Mouse (Mus musculus) ES-CJ7 (cell line): ENCODE data around the gene Kndc1.

Experiments
- DNase-seq: peaks from one replicate; pipeline ENCODE4 v3.0.0; 2011; ENCODE audit warnings: low read depth, low spot score

Kndc1 gene

GRCm38 (mm10) chr7:139905261-139905660 lies 10.8 kb downstream of the Kndc1 start:
- DNase-seq: no peak

- DNase-seq: peak; percentile 76
These were observed 11.2 kb downstream of the Kndc1 start for GRCm38 (mm10) chr7:139905661-139906060.

- DNase-seq: no peak
These were observed 13.7 kb downstream of the Kndc1 start for GRCm38 (mm10) chr7:139908176-139908575.

GRCm38 (mm10) chr7:139909469-139909868 lies 15.0 kb downstream of the Kndc1 start:
- no peak for DNase-seq

GRCm38 (mm10) chr7:139910204-139910835 lies 15.8 kb downstream of the Kndc1 start:
- no peak for DNase-seq

- peak; percentile 69 for DNase-seq
These were observed 19.9 kb downstream of the Kndc1 start for GRCm38 (mm10) chr7:139914141-139915047.

- DNase-seq: peak; percentile 95
These were observed 21.3 kb downstream of the Kndc1 start for GRCm38 (mm10) chr7:139915646-139916257.

- DNase-seq: peak; percentile 61
These were observed 21.8 kb downstream of the Kndc1 start for GRCm38 (mm10) chr7:139916345-139916744.

GRCm38 (mm10) chr7:139918262-139918661 lies 23.8 kb downstream of the Kndc1 start:
- DNase-seq: no peak

- DNase-seq: peak; percentile 68
These were observed 36.2 kb downstream of the Kndc1 start for GRCm38 (mm10) chr7:139930732-139931131.

GRCm38 (mm10) chr7:139936705-139937104 lies 42.2 kb downstream of the Kndc1 start:
- no peak for DNase-seq

- no peak for DNase-seq
These were observed 42.6 kb downstream of the Kndc1 start for GRCm38 (mm10) chr7:139937138-139937537.

GRCm38 (mm10) chr7:139937810-139938209 lies 43.3 kb downstream of the Kndc1 start:
- DNase-seq: peak; percentile 40

GRCm38 (mm10) chr7:139940476-139941209 lies 46.1 kb downstream of the Kndc1 start:
- DNase-seq: peak; percentile 82

- DNase-seq: peak; percentile 96
These were observed 49.3 kb downstream of the Kndc1 start, which contains the start of gene Utf1 for GRCm38 (mm10) chr7:139943674-139944281. Gene Utf1 (plus strand): TSS chr7:139943789.

- DNase-seq: peak; percentile 59
These were observed 50.1 kb downstream of the Kndc1 start for GRCm38 (mm10) chr7:139944291-139945240.

GRCm38 (mm10) chr7:139945516-139945915 lies 51.0 kb downstream of the Kndc1 start:
- peak; percentile 97 for DNase-seq

- peak; percentile 78 for DNase-seq
These were observed 51.5 kb downstream of the Kndc1 start for GRCm38 (mm10) chr7:139946032-139946431.

GRCm38 (mm10) chr7:139949893-139950282 lies 55.4 kb downstream of the Kndc1 start:
- DNase-seq: peak; percentile 93
